8 mouse cellular contexts compared by ENCODE assay signal in the genomic region with DNA sequence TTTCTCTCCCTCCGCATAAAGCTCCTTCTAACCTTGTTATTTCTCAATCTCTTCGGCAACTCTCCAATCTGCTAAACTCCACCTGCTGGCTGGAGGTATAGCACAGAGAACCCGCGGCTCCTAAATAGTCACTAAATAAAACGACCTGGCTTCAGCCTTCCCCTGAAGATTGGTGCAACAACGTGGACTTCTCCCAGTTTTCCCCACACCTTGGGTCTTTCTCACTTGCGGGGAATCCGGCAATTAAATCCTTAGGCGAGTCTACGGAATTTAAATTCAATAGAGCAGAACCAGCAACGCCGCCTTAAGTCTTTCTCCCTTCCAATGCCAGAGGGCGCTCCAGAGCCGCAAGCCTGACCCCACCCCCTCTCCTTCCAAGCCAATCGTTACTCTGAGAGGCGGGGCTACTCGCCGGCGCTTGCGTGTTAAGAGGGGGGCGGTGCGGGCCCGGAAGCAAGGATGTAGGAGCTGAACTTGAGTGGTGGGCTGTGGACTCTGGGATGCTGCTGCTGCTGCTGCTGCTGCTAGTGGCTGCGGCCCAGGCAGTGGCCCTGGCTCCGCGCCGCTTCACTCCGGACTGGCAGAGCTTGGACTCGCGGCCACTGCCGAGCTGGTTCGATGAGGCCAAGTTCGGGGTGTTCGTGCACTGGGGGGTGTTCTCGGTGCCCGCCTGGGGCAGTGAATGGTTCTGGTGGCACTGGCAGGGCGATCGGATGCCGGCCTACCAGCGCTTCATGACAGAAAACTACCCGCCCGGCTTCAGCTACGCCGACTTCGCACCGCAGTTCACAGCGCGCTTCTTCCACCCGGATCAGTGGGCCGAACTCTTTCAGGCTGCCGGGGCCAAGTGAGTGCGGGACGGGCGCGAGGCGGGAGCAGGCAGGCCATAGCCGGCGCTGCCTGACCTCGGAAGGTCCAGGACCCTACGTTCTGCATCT. TPM values are rescaled to one million over a fixed set of nuclear protein-coding genes. Genes with fewer than 3 reads are reported as not detected.
DNase-seq lines count a peak whose midpoint lies in the region; ATAC-seq and TF ChIP-seq lines count a peak whose summit lies in the region.

TSS of gene Fuca1 (plus strand) at position 432 of the 938 bp plus-strand sequence.

- H3K4me1 ChIP-seq in cortical plate, adult 2 months (ENCODE audit: control insufficient read depth, insufficient read depth, low read length) = no peaks in the 10 kb centered on the region; the same call in 1 of the 2 replicates
- H3K4me1 ChIP-seq in megakaryocyte, embryonic 14.5 days = peaks cover 58% of the 10 kb centered on the region

- no peak within 1 kb of the TSS for H3K27ac ChIP-seq in cortical plate, adult 2 months (ENCODE audit: insufficient read depth, low read length)

- TF ChIP-seq CTCF in cortical plate, adult 2 months (IDR thresholded peaks at IDR 0.05; ENCODE audit: extremely low read depth, insufficient read depth, low read length) = peak; percentile 55

- H3K36me3 ChIP-seq in megakaryocyte, embryonic 14.5 days (replicated peaks; ENCODE audit: low read length) = peaks cover 70% of the 10 kb centered on the region

- H3K27me3 ChIP-seq in megakaryocyte, embryonic 14.5 days (replicated peaks) = no peaks in the 10 kb centered on the region

- DNase-seq in gastrocnemius, adult 8-10 months (ENCODE audit: low spot score in 2 of 2) = peak; percentile 90
- peak; percentile 83 for DNase-seq in hindlimb bud, embryonic 11.5 days (ENCODE audit: extremely low spot score, low read depth, low spot score)
- peak; percentile 89 for DNase-seq in left cerebral cortex, adult 8-10 months (ENCODE audit: low spot score in 2 of 2)
- peak; percentile 97 to 98 for DNase-seq in right cerebral cortex, postnatal 10 days (ENCODE audit: low spot score in 2 of 2)
- peak; percentile 96 for DNase-seq in urinary bladder, postnatal 25 days (ENCODE audit: low spot score)

- H3K4me3 ChIP-seq in cortical plate, adult 2 months (ENCODE audit: insufficient read depth, low read length) = peak within 1 kb of the TSS; percentile 58
- peak within 1 kb of the TSS; percentile 98 for H3K4me3 ChIP-seq in megakaryocyte, embryonic 14.5 days (replicated peaks)

- peaks cover 7% of the 10 kb centered on the region; the same call in 1 of the 2 replicates for H3K9me3 ChIP-seq in megakaryocyte, embryonic 14.5 days

- ATAC-seq in activated CD4-positive, CD25-positive, alpha-beta regulatory T cell, adult 4 months = peak; percentile 95

- peak; percentile 63; the same call in 1 of the 2 replicates for TF ChIP-seq POLR2A in cortical plate, adult 2 months (IDR thresholded peaks at IDR 0.05; ENCODE audit: extremely low read depth, insufficient read depth, low read length)

RNA-seq across cellular contexts. Expression of gene Fuca1, which starts in this region (rescaled TPM):
- polyA plus RNA-seq in activated CD4-positive, CD25-positive, alpha-beta regulatory T cell, adult 4 months (2017; shearing (Covaris generic)) = 10 to 100 TPM; 74.0 to 98.1 TPM
- polyA plus RNA-seq in cortical plate, adult 2 months (2012; rRNA removed) = 36.9 and 37.8 TPM in 2 replicates
- total RNA-seq in gastrocnemius, adult 8-10 months (2022) = 10 to 100 TPM; 14.8 to 28.3 (median 23.6) TPM
- 10 to 100 TPM; 33.5 to 54.6 (median 51.0) TPM for total RNA-seq in left cerebral cortex, adult 8-10 months (2022)
- 19.9 and 22.2 TPM in 2 replicates for polyA plus RNA-seq in megakaryocyte, embryonic 14.5 days (2012; ENCODE audit: insufficient read depth, low replicate concordance)
